Mouse (Mus musculus): ENCODE data around the gene Lcor.
A peak's percentile ranks its signal among the peaks of the same experiment; 100 is the strongest.

Lcor gene

GRCm38 (mm10) chr19:41476530-41477249, 5.7 kb upstream of the Lcor start:
- DNase-seq (ENCODE audit: low spot score in 2 of 2): no peak

GRCm38 (mm10) chr19:41481030-41481886, 1.2 kb upstream of the Lcor start:
- DNase-seq (ENCODE audit: low spot score in 2 of 2): peak; percentile 21 to 44

- DNase-seq (ENCODE audit: low spot score in 2 of 2): no peak
Measured at GRCm38 (mm10) chr19:41481887-41482189, 599 bp upstream of the Lcor start.

DNA sequence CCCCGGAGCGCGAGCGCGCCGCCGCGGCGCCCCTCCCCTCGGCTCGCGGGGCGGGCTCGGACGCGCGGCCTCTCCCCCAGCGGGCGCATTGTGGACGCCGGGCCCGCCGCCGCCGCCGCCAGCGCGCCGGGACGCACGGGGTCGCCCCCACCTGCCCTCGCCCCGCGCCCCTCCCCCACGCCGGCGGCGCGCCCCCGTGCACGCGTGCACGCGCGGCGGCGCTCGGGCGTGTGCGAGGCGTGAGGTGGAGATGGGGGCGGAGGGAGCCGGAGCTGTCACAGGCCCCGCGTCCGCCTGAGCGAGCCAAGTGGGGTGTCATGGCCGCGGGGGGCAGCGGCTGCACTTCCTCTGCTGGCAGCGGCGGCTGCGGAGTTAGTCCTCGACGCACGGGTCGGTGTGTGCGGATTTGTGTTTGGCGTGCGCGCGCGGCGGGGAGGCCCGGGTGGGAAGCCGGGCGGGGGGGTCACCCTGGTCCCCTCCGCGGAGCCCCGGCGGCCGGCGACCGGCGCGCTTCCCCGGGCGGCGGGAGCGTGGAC, 540 bp downstream of the Lcor start:
- peak; percentile 71 to 81 for DNase-seq (ENCODE audit: low spot score in 2 of 2)

DNA sequence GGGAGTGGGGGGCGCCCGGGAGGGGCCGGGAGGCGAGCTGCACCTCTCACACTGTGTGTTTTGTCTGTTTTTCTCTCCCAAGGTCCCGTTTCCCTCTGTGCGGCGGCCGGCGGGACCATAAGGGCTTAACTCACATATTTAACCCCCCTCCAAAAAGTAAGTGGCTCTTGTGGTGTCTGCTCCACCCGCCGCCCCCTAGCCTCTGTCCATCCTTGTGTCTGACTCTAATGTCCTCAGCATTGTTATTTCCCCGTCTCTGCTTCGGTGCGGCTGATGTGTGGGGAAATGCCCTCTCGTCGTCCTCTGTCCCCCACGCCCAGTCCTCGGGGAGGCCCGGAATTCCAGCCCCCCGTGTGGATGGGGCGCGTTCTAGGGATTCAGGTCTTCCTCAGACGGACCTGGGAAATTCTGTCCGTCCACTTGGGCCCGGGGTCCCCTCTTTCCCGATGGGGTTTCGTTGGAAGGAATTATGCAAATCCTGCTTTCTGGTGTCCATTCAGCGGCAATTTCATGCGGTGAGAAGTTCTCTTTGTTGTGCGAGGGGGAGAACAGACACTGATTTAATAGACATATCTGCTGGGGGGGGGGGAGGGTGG, 1.1 kb downstream of the Lcor start:
- DNase-seq (ENCODE audit: low spot score in 2 of 2): peak; percentile 29

GRCm38 (mm10) chr19:41484361-41484760, 1.9 kb downstream of the Lcor start:
- no peak for DNase-seq (ENCODE audit: low spot score in 2 of 2)

- peak in 1 of 2 experiments; percentile 16 for DNase-seq (ENCODE audit: low spot score in 2 of 2)
Measured at GRCm38 (mm10) chr19:41495382-41496032, 13.1 kb downstream of the Lcor start.

DNA sequence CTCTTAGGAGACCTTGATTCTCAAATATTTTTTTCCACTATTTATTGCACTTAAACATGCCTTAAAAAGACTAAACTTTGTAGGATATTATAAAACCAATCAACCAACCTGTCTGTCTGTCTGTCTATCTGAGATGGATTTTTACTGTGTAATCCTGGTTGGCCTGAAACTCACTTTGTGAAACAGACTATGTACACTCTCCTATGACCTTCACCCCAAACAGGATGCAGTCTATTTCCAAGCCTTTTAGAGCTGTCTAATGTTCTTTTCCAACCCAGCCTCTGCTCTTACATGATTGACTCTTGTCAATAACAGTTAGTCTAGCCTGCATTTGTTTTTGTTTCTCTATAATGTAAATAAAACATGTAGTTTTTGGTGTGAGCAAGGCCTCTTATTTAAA, 13.6 kb downstream of the Lcor start:
- DNase-seq (ENCODE audit: low spot score in 2 of 2): no peak

DNA sequence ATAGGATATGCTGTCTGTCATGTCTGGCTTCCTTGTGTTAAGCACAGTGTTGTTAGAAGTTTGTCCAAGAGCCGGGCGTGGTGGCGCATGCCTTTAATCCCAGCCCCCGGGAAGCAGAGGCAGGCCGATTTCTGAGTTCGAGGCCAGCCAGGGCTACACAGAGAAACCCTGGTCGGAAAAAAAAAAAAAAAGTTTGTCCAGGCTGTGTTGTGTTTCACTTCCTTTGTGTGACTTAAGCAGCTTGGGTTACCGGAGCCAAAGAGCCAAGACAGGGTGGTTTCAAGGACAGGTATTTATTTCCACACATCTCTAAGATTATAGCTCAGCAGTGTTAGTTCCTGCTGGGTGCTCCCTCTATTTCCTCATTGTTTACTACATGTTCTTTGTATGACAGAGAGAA, 25.4 kb downstream of the Lcor start:
- no peak for DNase-seq (ENCODE audit: low spot score in 2 of 2)

- no peak for DNase-seq (ENCODE audit: low spot score in 2 of 2)
Measured at GRCm38 (mm10) chr19:41514836-41515235, 32.4 kb downstream of the Lcor start.

DNA sequence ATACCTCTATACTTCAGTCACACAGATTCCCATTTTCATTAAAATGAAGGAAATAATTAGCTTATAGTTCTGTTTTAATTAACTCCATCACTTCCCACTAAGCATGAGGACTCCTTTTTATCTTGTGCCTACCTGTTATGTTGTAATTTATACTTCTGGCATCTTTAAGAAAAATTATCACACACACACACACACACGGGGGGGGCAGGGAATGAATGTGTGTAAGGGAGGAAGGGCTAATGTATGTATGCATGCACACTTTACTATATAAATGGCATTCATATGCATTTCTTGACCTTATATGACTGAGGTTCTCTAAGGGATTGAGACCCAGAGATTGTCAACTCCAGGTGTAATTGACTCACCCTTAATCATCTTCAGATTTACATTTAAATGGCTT, 33.1 kb downstream of the Lcor start:
- DNase-seq (ENCODE audit: low spot score in 2 of 2): no peak

DNA sequence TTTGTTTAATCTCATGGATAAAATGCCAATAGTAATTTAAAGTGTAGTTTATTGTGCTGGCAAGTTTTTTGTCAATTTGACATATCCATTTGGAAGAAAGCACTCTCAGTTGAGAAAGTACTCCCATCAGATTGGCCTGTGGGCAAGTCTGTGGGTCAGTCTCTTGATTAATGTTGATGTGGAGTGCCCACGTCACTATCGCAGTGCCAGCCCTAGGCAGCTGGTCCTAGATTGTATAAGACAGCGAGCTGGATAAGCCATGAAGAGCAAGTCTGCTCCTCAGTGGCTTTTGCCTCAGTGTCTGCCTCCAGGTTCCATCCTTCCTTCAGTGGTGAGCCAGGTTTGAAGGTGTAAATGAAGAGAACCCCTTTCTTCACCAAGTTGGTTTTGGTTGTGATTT, 34.6 kb downstream of the Lcor start:
- DNase-seq (ENCODE audit: low spot score in 2 of 2): no peak

- peak in 1 of 2 experiments; percentile 22 for DNase-seq (ENCODE audit: low spot score in 2 of 2)
Measured at GRCm38 (mm10) chr19:41519121-41519520, 36.7 kb downstream of the Lcor start.

GRCm38 (mm10) chr19:41522246-41522645, 39.8 kb downstream of the Lcor start:
- no peak for DNase-seq (ENCODE audit: low spot score in 2 of 2)

GRCm38 (mm10) chr19:41523798-41524563, 41.5 kb downstream of the Lcor start:
- DNase-seq (ENCODE audit: low spot score in 2 of 2): no peak

GRCm38 (mm10) chr19:41529169-41529568, 46.7 kb downstream of the Lcor start:
- no peak for DNase-seq (ENCODE audit: low spot score in 2 of 2)

- no peak for DNase-seq (ENCODE audit: low spot score in 2 of 2)
Measured at GRCm38 (mm10) chr19:41534021-41534420, 51.6 kb downstream of the Lcor start.

- DNase-seq (ENCODE audit: low spot score in 2 of 2): no peak
Measured at GRCm38 (mm10) chr19:41556981-41557380, 74.5 kb downstream of the Lcor start.

- DNase-seq (ENCODE audit: low spot score in 2 of 2): no peak
Measured at GRCm38 (mm10) chr19:41557491-41557890, 75.1 kb downstream of the Lcor start.

DNA sequence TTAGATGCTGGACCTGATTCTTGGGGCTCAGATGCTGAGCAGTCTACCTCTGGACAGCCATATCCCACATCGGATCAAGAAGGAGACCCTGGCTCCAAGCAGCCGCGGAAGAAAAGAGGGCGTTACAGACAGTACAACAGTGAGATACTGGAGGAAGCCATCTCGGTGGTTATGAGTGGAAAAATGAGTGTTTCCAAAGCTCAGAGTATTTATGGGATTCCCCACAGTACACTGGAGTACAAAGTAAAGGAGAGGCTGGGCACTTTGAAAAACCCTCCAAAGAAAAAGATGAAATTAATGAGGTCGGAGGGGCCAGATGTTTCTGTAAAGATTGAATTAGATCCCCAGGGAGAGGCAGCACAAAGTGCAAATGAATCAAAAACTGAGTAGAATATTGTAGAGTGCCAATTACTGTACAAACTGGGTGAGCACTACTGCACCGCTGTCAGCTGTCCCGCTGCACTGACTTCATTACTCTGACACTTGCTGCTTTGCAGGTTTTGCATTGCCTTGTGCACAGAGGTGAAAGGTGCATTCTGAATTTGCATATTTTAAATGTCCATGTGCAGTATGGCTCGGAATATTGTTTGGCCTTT, 76.6 kb downstream of the Lcor start:
- DNase-seq (ENCODE audit: low spot score in 2 of 2): no peak

DNA sequence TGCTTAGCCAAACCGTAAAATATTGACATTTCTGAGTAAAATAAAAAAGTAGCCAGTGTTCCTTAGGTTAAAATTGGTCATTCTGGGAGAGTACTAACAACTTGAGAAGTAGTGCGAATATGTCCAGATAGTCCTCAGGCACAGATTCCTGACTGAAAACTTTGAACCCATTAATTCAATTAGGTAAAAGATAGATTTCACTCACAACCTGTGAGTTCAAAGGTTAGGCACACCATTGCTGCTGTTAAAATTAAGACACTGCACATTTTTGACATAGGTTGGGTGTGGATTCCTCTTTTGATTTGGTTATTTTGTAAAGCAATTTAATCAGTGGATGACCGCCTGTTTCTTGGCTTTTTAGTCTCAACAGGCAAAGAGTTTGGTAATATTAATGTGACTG, 78.4 kb downstream of the Lcor start:
- no peak for DNase-seq (ENCODE audit: low spot score in 2 of 2)

Data from natural killer cell, adult 2 months (primary cell).